Mouse (Mus musculus) limb, embryonic 15.5 days (tissue): ENCODE results near the gene Cnot11. TPM values are rescaled to one million over a fixed set of nuclear protein-coding genes. Genes with fewer than 3 reads are reported as not detected.
"Not testable (repeated sequence)": the region's sequence is repeated elsewhere in the genome, so short reads cannot be mapped to it uniquely, and the experiment has no call there.

Experiments used
- ATAC-seq: fragments of 200-750 bp; cut with Nextera tagmentation; 2 replicates; pipeline ENCODE4 v1.8.0; 2017; ENCODE audit warnings: low read depth, moderate TSS enrichment; ENCODE audit not compliant: insufficient number of reproducible peaks, low FRiP score, low TSS enrichment
- H3K27ac ChIP-seq: fragments of 300-500 bp; sonication (generic); 2 replicates; pipeline ENCODE4 v1.5.1; 2015; ENCODE audit warnings: moderate library complexity, mild to moderate bottlenecking, inconsistent platforms
- H3K27me3 ChIP-seq: fragments of 300-500 bp; sonication (generic); 2 replicates; pipeline ENCODE4 v1.6.1; 2015; ENCODE audit warnings: inconsistent platforms
- H3K36me3 ChIP-seq: fragments of 300-500 bp; sonication (generic); 2 replicates; pipeline ENCODE4 v1.6.1; 2015; ENCODE audit warnings: inconsistent platforms
- H3K4me1 ChIP-seq: fragments of 300-500 bp; sonication (generic); 2 replicates; pipeline ENCODE4 v1.6.1; 2015; ENCODE audit warnings: inconsistent platforms
- H3K4me2 ChIP-seq: fragments of 300-500 bp; sonication (generic); 2 replicates; pipeline ENCODE4 v1.6.1; 2015; ENCODE audit warnings: mild to moderate bottlenecking, inconsistent platforms
- H3K4me3 ChIP-seq: fragments of 300-500 bp; sonication (generic); 2 replicates; pipeline ENCODE4 v1.5.1; 2015; ENCODE audit warnings: mild to moderate bottlenecking, inconsistent platforms
- H3K9ac ChIP-seq: fragments of 300-500 bp; sonication (generic); 2 replicates; pipeline ENCODE4 v1.6.1; 2015; ENCODE audit warnings: inconsistent platforms
- H3K9me3 ChIP-seq: fragments of 300-500 bp; sonication (generic); 2 replicates; pipeline ENCODE4 v1.6.1; 2016; ENCODE audit warnings: inconsistent platforms
- WGBS: fragments of 180-500 bp; shearing (Covaris S2); methylation state at CpG from one replicate; pipeline ENCODE4 v1.1.7; 2015; 5-methylcytosine and 5-hydroxymethylcytosine counted together
- polyA plus RNA-seq: library from polyadenylated mRNA; unstranded; fragments of >200 nt; fragmentation: Nextera tagmentation; extraction: Ambion mirVana; gene quantifications from 2 replicates; pipeline ENCODE4 v1.2.1, GENCODE M21; 2015

Gene Cnot11
- polyA plus RNA-seq, 1 experiment from 2014 or later: 19.2 TPM

GRCm38 (mm10) chr1:39590193-39590592, 55.4 kb downstream of the Cnot11 start:
- 65% methylated on average over 5 of the region's 5 CpGs for WGBS
- H3K4me3 ChIP-seq: no peak overlapping the region
- H3K4me1 ChIP-seq: no peaks in the 10 kb centered on the region
- H3K27me3 ChIP-seq: no peaks in the 10 kb centered on the region
- no peak for ATAC-seq
- no peak overlapping the region for H3K9ac ChIP-seq
- no peaks in the 10 kb centered on the region for H3K36me3 ChIP-seq
- H3K27ac ChIP-seq: no peak overlapping the region
- H3K4me2 ChIP-seq: no peak overlapping the region
- H3K9me3 ChIP-seq: no peaks in the 10 kb centered on the region

DNA sequence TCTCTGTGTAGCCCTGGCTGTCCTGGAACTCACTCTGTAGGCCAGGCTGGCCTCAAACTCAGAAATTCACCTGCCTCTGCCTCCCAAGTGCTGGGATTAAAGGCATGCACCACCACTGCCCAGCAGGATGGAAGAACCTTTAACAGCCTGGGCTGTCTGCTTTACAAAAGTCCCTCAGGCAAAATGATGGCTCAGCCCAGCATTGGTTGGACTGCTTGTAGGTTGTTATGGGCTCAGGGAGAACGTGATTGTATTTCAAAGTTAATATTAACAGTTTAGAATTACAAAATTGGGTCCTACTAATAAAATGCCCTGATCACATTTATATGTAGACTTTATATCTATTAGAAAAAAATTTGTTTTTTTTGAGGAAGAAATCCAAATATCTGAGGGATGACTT, 56.8 kb downstream of the Cnot11 start:
- not testable (repeated sequence) for H3K9ac ChIP-seq, H3K36me3 ChIP-seq, H3K9me3 ChIP-seq, ATAC-seq, H3K27me3 ChIP-seq, H3K4me3 ChIP-seq, H3K4me1 ChIP-seq, H3K4me2 ChIP-seq, H3K27ac ChIP-seq
- 48% methylated on average over 1 of the region's 1 CpGs for WGBS

DNA sequence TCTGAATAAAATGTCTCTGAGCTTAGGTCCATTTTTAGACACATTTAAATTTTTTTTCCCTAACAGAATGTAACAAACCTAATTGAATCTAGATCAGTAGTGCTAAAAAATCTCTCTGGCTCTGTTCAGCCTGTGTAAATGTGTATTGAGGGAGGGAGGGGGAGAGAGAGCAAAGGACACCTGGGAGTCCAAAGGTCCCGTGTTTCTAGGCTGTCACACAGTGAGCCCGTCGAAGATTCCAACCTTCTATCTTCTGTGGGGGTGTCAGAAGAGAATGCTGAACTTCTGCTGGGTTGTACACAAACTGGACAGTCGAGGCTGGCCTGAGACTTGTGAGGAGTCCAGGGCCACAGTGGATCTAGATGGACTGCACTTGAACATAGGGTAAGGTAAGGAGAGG, 57.3 kb downstream of the Cnot11 start:
- H3K27me3 ChIP-seq: no peaks in the 10 kb centered on the region
- no peaks in the 10 kb centered on the region for H3K4me1 ChIP-seq
- H3K4me2 ChIP-seq: no peak overlapping the region
- WGBS: 62% methylated on average over 4 of the region's 4 CpGs
- no peak overlapping the region for H3K27ac ChIP-seq
- H3K9ac ChIP-seq: no peak overlapping the region
- no peak for ATAC-seq
- no peaks in the 10 kb centered on the region for H3K9me3 ChIP-seq
- H3K36me3 ChIP-seq: no peaks in the 10 kb centered on the region
- H3K4me3 ChIP-seq: no peak overlapping the region

- no peaks in the 10 kb centered on the region for H3K9me3 ChIP-seq
- H3K9ac ChIP-seq: no peak overlapping the region
- 46% methylated on average over 10 of the region's 10 CpGs for WGBS
- no peak overlapping the region for H3K4me3 ChIP-seq
- H3K36me3 ChIP-seq: no peaks in the 10 kb centered on the region
- H3K27me3 ChIP-seq: no peaks in the 10 kb centered on the region
- H3K4me1 ChIP-seq: no peaks in the 10 kb centered on the region
- ATAC-seq: no peak
- H3K4me2 ChIP-seq: no peak overlapping the region
- H3K27ac ChIP-seq: no peak overlapping the region
Measured at GRCm38 (mm10) chr1:39593836-39594235, 59.0 kb downstream of the Cnot11 start.

Other genes with a start within 250 kb of the Cnot11 start
- 393 and 551 TPM in 2 replicates for gene Rpl31, start 167.2 kb upstream of the Cnot11 start, polyA plus RNA-seq
- 9.3 and 11.4 TPM in 2 replicates for gene Tbc1d8, start 56.2 kb upstream of the Cnot11 start, polyA plus RNA-seq
- 28.3 and 34.1 TPM in 2 replicates for gene Rnf149, start 42.4 kb downstream of the Cnot11 start, polyA plus RNA-seq
- 0.53 and 0.55 TPM in 2 replicates for gene Creg2, start 116.5 kb downstream of the Cnot11 start, polyA plus RNA-seq
- 0.73 and 0.79 TPM in 2 replicates for gene Rfx8, start 186.0 kb downstream of the Cnot11 start, polyA plus RNA-seq